Mouse (Mus musculus): ENCODE measurements around the gene Rad51b.

Rad51b gene

DNA sequence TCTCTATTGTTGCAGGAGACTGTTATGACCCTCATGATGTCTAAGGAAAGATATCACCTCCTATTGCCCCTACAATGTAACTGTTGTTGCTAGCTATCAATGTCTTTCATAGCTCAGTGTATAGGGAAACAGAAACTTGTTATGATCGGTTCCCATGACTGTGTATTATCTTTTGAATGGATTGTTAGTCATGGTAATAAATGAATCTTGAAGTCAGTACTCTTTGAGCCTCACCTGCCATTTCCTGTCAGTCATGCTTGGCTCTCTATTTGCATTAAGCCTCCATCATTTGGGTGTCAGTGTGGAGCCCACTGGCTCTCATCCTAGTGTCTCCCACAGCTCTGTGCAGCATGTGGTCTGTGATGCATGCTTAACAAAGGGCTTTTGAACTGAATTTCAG is 326.2 kb downstream of the Rad51b start:
- no peak for DNase-seq

DNA sequence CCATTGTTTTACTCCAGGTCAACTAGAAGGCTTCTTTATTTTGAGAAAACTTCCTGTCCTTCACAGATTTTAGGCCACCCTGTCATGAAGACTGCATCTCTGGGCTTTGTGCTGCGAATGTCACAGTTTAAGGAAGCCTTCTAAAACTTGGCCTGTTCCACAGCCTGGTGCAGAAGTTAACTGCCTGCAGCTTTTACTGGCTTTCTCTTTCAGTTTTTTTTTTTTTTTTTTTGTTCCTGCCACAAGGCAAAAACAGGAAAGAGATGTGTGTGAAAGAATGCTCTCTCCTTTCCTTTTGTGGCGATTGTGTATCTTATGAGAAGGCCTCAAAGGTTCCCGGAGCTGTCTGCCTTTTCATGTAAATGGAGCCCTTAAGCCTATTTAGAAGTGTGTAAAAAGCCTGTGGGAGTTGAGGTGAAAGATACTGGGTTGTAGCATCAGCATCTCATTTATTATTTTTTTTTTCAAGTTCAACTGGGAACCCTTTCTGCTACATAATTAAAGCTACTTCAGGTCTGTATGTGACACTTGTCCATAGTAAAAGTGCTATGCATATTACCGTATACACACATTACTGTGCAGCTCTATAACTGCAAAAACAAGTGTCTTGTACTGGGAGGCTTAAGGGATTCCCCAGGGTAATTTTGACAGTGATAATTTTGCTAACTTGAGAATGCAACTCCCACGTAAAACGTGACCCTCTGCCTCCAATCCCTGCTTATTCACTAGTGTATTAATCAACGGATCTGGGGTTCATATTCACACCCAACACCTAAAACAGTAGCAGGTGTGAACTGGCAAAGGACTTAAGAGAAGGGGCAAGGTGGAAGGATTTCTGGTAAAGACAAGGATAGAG is 328.8 kb downstream of the Rad51b start:
- no peak for DNase-seq

DNA sequence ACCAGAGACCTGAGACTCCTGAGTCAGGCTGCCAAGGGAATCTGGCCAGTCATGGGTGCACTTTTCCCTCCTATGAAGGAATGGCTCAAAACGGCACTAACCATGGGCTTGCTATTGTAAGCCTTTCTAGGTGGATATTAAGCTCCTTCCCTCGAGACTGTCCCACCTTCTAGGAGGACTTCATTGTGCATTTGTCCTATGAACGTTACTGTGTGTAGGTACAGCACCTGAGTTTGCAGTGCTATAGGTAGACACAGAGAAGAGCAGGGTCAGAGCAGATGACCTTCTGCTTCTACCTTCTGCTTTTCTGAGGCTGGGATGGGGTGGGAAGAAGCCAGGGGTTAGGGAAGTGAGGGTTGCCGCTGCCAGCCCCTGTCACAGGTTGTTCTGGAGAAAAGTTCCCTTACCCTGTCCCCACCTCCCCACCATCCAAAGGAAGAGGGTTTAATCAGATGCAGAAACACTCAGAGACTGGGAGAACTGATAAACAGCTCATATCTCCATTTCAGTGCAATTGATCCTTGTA is 329.5 kb downstream of the Rad51b start:
- no peak for DNase-seq

DNA sequence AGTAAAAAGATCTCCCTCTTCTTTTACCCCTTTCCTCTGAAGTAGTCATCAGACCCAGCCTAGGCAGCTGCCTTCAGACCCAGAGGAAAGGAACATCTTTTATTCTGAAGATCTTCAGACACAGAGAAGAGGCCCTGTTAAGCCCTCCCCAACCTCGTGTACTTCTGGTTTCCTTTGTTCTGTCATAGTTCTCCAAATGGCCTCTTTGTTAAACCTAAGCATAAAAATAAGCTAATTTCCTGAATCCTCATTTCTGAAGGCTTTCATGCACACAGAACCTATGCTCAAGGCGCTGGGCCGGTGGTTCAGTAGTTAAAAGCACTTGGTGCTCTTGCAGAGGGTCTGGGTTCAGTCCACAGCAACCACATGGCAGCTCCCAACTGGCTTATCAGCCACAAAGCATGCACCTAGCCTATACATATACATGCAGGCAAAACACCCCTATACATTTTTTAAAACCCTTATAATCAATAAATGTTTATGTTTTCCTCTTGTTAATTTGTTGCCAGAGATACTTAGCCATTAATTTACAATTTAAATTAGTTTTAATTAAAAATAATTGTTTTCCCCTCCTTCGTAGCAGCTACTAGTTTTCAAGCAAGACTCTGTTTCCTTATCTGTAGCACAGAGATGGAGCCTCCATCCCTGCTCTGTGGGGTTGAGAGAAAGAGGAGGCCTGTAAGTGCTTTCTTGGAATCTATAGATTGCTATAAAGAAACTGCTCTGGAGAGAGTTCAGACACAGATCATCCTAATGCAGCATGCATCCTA is 330.5 kb downstream of the Rad51b start:
- DNase-seq, result no peak

DNA sequence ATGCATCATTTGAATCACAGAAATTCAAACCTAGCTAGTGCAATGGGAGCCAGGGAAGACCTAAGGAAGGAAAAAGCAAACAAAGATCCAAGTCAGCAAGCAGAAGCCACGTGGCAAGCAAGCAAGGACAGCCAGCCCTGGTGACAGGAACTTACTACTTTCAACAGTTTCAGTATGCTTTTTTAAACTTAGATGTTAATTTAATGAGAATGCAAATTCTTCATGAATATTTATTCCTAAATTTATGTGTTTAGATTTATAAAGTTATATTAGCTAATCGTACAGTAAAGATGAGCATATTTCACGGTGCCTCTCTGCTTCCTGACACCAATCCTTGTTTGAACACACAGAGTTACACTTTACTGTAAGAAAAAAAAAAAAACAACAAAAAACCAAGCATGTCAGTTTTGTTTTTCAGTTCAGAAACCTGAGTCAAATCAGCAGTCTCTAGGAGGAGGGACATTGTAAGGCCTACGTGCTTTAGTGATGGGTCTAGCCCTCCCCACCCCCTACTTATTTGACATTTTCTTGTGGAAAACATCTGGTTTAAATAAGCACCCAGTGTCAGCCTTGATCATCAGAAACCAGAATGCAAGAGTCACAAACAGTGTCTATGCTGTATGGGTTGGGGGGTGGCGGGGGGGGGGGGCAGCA is 331.2 kb downstream of the Rad51b start:
- no peak for DNase-seq

DNA sequence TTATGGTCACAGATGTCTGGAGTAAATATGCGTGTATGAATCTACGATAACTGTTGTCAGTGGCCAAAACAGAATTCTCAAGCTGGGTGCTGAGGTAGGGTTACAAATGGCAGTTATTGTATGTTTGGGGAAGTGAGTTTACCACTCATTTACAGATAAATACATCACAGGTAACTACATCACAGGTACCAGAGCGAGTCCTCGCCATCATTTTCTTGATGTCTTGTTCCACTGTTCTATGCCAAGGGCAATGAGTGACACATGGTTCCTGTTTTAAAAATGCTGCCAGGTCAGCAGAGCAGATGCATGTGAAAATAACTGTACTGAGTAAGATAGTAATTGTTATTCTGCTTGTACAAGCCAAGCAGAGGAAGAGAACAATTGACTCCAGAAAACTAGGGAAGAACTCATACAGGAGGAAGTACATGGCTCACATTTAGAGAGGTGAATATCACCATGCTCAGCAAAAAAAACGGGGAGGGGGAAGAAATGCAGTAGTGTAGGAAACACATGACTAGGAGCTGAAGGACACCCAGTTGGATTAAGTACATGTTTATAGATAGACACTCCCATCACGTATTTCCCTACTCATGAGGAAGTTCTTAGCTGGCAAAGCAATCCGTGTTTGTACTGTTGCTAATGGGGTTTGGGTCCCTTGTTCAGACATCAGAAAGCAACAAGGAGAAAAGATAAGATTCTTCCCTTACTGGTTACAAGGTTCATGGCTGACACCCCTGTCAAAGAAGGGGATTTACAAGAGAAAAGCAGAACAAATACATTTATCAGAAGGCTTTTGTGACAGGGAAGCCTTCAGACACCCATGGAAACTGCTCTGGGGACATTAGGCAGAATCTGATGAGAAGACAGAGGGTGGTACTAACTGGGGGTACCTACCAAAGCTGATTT is 333.1 kb downstream of the Rad51b start:
- no peak for DNase-seq

DNA sequence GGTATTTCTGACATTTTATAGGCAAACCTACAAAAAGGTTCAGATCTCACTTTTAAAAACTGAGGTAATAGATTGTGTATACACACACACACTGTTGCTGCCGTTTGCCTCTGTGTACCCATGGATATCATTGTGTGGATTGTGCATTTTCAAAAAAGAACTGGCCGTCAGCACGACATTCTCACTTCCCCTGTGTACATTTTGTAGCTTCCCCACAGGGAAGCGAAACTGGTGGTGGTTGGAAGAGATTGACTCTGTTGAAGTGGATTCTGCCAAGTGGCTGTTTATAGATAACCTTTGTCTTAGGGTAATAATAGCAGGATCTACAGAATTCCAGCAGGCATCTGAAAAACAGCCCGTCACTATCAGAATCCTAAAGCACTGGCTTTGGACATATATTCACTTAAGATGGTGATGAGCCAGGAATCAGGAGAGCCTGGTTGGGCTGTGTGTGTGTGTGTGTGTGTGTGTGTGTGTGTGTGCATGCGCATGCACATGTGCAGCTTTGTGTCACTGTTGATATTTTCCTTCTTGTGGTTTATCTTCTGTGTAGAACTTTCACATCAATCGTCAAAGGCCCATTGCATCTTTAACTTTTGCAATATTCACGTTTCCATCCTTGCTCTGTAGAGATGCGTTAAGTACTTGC is 336.5 kb downstream of the Rad51b start:
- no peak for DNase-seq

DNA sequence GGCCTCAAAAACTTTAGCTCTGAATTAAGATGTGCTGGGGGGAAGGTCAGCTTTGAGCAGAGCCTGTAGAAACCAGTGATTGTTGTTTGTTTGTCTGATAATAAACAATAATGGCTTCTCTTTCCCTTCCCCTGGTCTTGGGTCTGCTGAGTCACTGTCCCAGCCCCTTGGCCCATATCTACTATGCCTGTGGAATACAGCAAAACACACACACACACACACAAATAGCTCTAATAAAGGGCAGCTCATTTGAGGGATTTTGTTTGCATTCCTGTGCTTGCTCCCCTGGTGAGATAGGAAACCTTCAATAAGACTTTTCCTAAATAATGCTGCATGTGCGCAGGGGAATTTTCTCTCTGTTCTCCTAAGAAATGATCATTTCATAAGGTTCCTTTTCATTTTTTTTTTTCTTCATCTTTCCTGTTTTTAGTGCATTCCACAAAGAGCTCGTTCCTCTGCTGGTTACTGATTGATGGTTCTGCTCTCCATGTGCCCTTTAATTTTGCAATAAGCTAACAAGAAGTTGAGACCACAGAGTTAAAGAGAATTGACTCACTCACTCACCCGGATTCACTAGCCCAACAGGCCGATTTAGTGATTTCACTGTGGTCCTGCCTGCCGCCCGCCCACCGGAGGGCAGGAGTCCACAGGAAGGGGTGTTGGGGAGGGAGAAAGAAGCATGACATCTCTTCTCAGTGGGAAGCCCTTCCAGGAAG is 344.6 kb downstream of the Rad51b start:
- no peak for DNase-seq

DNA sequence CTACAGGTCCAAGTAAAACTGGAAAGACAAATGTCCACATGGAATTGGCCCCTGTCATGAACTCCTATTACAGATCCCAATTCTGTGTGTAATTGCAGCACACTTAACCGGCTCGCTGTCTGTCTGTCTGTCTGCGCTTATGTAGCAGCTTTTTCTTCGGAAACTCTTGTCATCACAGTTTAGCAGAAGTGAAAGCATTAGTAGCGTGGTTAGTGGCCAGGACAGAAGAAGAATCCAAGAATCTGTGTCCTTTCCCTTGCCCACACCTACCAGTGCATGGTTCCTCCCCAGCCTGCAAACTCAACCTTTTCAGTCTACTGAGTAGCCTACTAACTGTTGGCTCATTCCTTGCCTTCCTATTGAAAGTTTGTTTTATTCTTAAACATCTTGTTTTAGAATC is 345.6 kb downstream of the Rad51b start:
- DNase-seq, result no peak

DNA sequence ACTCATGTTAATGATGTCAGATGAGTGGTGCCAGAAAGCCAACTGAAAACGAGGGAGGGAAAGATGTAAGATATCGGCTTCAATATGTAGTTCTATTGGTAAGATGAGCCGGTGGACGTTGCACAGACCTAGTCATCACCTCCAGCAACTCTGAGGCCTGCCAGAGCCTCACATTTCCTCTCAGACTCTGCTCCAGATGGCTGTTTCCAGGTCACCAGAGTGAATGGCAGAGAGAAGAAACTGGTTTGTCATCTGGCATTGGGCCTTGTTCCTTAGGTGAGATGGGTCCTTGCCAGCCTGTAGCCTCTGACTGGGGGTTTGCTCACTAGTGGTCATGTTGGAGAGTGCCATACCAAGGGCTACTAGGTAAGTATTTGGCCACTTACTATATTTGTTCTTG is 348.6 kb downstream of the Rad51b start:
- no peak for DNase-seq

DNA sequence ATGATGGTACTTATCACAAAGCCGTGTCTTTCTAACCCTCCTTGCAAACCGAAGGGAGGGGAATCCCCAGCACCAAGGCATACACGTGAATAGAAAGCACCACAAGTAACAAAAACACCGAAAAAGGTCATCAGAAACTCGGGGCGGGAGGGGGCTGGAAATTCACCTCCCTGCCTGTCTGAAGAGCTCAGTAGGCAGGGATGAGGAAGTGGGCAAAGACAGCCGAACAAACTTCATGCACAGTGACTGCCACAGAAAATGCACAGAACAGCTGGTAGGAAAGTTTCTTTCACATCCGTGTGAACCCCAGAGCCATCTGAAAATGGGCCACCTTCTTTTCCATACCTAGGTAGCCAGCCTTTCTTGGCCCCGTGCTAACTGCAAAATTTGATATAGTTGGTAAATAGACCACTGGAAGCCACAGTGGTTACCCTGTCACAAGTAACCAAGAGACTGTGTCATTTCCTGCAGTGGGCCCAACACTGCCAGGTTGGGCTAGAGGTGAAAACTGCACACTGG is 349.6 kb downstream of the Rad51b start:
- DNase-seq, result no peak

DNA sequence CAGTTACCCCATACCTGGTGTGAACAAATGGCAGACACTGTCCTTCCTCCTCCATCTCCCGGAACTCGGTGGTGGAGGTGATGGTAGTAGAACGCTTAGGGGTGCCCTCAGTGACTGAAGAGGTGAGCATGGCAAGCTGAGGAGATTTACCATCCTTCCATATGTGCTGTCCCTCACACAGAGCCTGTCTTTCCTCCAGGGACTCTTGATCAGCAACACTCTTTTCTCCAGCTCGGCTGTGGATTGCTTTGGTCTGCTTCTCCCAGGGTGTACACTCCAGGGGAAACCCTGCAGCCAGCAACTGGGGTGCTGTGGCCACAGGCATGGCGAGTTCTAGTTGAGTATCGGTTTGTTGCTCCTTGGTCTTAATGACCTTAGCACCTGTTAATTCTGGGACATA is 350.3 kb downstream of the Rad51b start:
- DNase-seq, result no peak

DNA sequence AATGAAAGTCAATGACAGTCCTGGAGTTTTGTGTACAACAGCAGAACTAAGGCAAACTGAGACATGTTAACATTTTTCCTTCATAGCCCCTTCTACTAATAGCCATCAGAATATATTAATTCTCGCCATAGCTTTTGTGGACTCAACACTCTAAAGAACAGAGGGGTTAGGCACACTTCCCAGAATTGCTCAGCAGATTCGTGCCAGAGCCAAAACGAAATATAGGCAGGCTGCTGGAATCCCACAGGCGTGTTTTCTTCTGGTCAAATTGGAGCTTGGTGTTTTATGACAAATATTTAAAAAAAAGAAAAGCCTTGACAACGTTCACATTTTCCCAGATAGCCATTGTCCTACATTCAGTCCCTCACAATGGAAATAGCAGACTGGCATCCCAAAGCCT is 350.9 kb downstream of the Rad51b start:
- no peak for DNase-seq

DNA sequence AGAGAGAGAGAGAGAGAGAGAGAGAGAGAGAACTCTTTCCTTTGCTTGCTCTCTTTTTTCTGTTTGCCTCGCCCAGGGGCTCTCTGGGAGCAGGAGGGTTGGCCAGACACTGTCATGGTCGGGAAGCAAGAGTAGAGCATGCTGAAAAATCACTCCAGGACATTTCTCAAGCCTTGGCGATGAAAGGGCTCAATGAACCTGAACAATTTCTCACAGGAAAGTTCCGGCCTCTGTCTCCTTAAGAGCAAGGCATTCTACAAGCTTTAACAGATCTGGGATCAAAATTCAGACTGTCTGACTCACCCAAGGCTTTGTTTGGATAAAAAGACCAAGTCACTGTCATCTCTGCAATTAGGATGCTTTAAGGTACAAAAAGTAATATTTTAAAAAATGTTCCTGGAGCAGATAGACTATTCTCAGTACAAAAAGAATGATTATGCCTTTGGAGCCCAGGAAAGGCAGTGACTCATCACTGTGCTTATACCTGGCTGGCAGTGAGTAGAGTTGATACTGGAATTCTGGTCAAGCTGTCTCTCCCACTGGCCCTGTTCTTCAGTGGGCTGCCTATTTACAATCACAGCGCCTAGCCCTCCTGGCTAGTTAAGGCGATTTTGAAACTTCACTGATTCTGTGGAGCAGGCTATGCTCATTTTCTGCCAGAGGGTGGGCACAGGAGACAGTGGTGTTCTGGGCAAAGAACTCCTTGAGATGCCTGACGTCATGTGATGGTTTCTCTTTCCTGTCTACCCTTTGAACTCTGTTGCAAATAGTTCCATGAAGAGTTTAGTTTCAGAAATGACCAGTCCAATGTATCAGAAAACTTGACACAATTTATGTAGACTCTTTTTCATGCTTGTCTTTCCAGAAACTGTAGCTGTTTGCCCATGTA is 352.0 kb downstream of the Rad51b start:
- DNase-seq, result no peak

DNA sequence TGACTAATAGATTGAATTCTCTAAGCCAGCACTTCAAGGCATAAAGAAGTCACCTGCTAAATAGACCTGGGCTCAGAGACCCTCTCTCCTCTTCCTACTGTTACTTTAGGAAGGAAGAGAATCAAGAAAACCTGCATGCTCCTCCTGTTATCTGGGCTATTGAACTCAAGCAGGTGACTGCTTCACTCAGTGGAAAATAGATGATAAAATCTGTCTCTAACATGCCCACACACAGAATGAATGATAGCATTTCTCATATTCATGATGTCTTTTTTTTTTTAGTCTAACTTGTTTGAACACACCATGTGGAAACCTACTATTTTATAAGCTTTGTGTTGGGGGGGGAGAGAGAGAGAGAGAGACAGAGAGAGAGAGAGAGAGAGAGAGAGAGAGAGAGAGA is 352.7 kb downstream of the Rad51b start:
- no peak for DNase-seq

DNA sequence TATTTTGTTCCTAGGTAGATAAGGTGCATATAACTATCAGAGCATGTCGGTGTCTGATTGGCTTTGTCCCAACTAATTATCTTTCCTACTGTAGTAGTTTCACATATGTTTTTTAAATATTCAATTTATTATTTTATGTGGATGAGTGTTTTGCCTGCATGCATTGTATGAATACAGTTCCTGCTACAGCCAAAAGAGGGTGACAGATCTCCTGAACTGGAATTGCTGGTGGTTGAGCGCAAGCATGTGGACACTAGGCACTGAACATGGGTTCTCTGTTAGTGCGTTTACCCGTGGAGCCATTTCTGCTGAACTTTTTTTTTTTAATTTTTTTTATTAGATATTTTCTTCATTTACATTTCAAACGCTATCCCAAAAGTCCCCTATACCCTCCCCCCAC is 358.1 kb downstream of the Rad51b start:
- no peak for DNase-seq

DNA sequence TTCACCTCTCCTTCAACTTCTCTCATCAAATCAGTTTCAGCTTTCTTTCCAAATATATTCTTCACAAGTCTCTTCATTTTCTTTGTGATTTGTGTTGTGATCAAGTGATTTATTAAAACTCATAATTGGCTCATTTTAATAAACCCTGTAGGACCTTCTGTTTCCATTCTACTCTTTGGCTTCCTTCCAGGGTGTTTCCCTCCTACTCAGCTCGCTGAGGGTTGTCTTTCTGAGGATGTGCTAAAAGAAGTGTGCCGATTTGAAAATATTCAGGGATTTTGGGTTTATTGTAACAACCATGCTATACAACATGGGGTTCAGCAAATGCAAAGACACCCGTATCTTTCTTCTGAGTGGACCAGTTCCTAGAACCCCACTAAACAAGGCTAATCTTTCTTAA is 361.8 kb downstream of the Rad51b start:
- no peak for DNase-seq

DNA sequence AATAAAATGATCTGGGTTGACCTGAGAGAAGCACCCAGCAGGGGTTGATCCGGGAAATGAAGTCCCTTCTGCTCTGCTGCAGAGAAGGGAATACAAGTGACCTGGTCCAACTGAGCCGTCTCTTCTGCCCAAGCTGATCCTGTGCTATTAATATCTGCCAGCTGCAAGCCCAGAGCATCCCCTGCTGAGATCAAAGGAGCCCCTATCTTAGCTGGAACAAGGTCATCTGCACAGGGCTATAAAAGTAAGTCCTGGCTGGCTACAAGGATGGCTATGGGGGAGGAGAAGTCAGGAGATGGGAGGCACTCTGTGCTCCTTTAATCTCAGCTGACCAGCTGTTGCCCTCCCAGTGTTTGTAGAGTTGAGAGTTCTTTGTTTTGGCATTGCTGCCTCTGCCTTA is 364.2 kb downstream of the Rad51b start:
- DNase-seq, result no peak

DNA sequence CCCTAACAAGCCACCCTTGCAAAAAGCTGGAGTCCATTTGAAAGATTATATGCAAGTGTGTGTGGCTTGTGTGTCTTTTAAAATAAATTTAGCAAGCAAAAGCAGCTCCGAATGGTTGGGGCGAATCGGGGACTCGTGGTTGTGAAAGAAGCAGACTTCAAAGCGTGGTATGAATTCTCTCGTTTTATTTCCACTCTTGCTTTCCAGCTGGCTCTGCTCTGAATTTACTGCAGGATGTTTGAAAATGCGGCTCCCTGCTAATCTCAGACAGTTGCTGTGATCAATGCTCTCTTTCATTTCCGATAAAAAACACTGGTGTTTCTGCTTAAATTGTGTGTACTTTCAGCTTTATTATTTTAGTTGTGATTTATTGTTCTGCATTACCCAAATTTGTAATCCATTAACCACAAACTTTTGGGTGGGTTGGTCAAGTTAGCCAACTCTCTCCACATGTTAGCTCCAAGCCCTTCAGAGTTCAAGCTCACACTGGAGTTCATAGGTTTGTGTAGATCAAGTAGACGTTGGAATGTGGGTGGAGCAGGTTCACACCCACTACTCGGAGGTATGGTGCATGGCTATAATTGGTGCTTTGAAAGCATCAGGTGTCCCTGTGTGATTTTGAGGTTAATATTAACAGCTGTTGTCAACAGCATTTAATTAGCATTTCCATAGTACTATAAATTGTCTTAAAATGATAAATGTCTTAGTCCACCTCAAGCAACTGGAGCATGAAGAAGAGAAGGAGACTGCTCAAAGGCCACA is 366.2 kb downstream of the Rad51b start:
- peak; percentile 35 for DNase-seq

Measured in right cerebral cortex, postnatal 4 days (tissue).